Mouse (Mus musculus): ENCODE results near the gene Macrod2.
A peak's percentile ranks its signal among the peaks of the same experiment; 100 is the strongest.

Gene Macrod2

GRCm38 (mm10) chr2:140395179-140395578, at the start of gene Macrod2:
Gene Macrod2, plus strand, starts transcription at chr2:140395309.
- DNase-seq (ENCODE audit: low spot score), result peak; percentile 94

- DNase-seq (ENCODE audit: low spot score), result no peak
Measured at GRCm38 (mm10) chr2:140359905-140360304, 35.2 kb upstream of the Macrod2 start.

- no peak for DNase-seq (ENCODE audit: low spot score)
Measured at GRCm38 (mm10) chr2:140364804-140365203, 30.3 kb upstream of the Macrod2 start.

GRCm38 (mm10) chr2:140389525-140389924, 5.6 kb upstream of the Macrod2 start, which contains the start of gene Sel1l2:
Gene Sel1l2, minus strand, starts transcription at chr2:140389706.
- no peak for DNase-seq (ENCODE audit: low spot score)

- DNase-seq (ENCODE audit: low spot score), result no peak
Measured at GRCm38 (mm10) chr2:140395744-140396231, 679 bp downstream of the Macrod2 start.

GRCm38 (mm10) chr2:140425844-140426243, 30.7 kb downstream of the Macrod2 start:
- no peak for DNase-seq (ENCODE audit: low spot score)

GRCm38 (mm10) chr2:140427283-140427682, 32.2 kb downstream of the Macrod2 start:
- DNase-seq (ENCODE audit: low spot score), result peak; percentile 59

GRCm38 (mm10) chr2:140439081-140439480, 44.0 kb downstream of the Macrod2 start:
- no peak for DNase-seq (ENCODE audit: low spot score)

GRCm38 (mm10) chr2:140448636-140449035, 53.5 kb downstream of the Macrod2 start:
- no peak for DNase-seq (ENCODE audit: low spot score)

GRCm38 (mm10) chr2:140475770-140476169, 80.7 kb downstream of the Macrod2 start:
- no peak for DNase-seq (ENCODE audit: low spot score)

GRCm38 (mm10) chr2:140476891-140477290, 81.8 kb downstream of the Macrod2 start:
- no peak for DNase-seq (ENCODE audit: low spot score)

- DNase-seq (ENCODE audit: low spot score), result no peak
Measured at GRCm38 (mm10) chr2:140482604-140483003, 87.5 kb downstream of the Macrod2 start.

- DNase-seq (ENCODE audit: low spot score), result no peak
Measured at GRCm38 (mm10) chr2:140497688-140498087, 102.6 kb downstream of the Macrod2 start.

- DNase-seq (ENCODE audit: low spot score), result no peak
Measured at GRCm38 (mm10) chr2:140500951-140501350, 105.8 kb downstream of the Macrod2 start.

- no peak for DNase-seq (ENCODE audit: low spot score)
Measured at GRCm38 (mm10) chr2:140521472-140521871, 126.4 kb downstream of the Macrod2 start.

GRCm38 (mm10) chr2:140530214-140530613, 135.1 kb downstream of the Macrod2 start:
- DNase-seq (ENCODE audit: low spot score), result no peak

GRCm38 (mm10) chr2:140532024-140532423, 136.9 kb downstream of the Macrod2 start:
- DNase-seq (ENCODE audit: low spot score), result no peak

GRCm38 (mm10) chr2:140532859-140533519, 137.9 kb downstream of the Macrod2 start:
- no peak for DNase-seq (ENCODE audit: low spot score)

- no peak for DNase-seq (ENCODE audit: low spot score)
Measured at GRCm38 (mm10) chr2:140533621-140534020, 138.5 kb downstream of the Macrod2 start.

- DNase-seq (ENCODE audit: low spot score), result no peak
Measured at GRCm38 (mm10) chr2:140534583-140534982, 139.5 kb downstream of the Macrod2 start.

GRCm38 (mm10) chr2:140535832-140536571, 140.9 kb downstream of the Macrod2 start:
- no peak for DNase-seq (ENCODE audit: low spot score)

GRCm38 (mm10) chr2:140549286-140549685, 154.2 kb downstream of the Macrod2 start:
- DNase-seq (ENCODE audit: low spot score), result no peak

- DNase-seq (ENCODE audit: low spot score), result no peak
Measured at GRCm38 (mm10) chr2:140561426-140561825, 166.3 kb downstream of the Macrod2 start.
